Mouse (Mus musculus): ENCODE data around the gene Tnfaip8l1.

Tnfaip8l1 gene

GRCm38 (mm10) chr17:56175416-56175815 lies 13.1 kb downstream of the Tnfaip8l1 start:
- no peak for DNase-seq (ENCODE audit: low read depth, low spot score)

GRCm38 (mm10) chr17:56182975-56183657 lies 20.8 kb downstream of the Tnfaip8l1 start:
- DNase-seq (ENCODE audit: low read depth, low spot score) = no peak

- DNase-seq (ENCODE audit: low read depth, low spot score) = peak; percentile 93
These were observed 21.4 kb downstream of the Tnfaip8l1 start, which contains the start of gene Mydgf for GRCm38 (mm10) chr17:56183658-56184103. Gene Mydgf, minus strand, starts transcription at chr17:56183920.

- peak; percentile 70 for DNase-seq (ENCODE audit: low read depth, low spot score)
These were observed 23.2 kb downstream of the Tnfaip8l1 start for GRCm38 (mm10) chr17:56185281-56186141.

GRCm38 (mm10) chr17:56191266-56191665 lies 29.0 kb downstream of the Tnfaip8l1 start:
- no peak for DNase-seq (ENCODE audit: low read depth, low spot score)

- DNase-seq (ENCODE audit: low read depth, low spot score) = no peak
These were observed 32.1 kb downstream of the Tnfaip8l1 start for GRCm38 (mm10) chr17:56194357-56194756.

GRCm38 (mm10) chr17:56194765-56195164 lies 32.5 kb downstream of the Tnfaip8l1 start:
- no peak for DNase-seq (ENCODE audit: low read depth, low spot score)

GRCm38 (mm10) chr17:56196860-56197259 lies 34.6 kb downstream of the Tnfaip8l1 start:
- no peak for DNase-seq (ENCODE audit: low read depth, low spot score)

- DNase-seq (ENCODE audit: low read depth, low spot score) = no peak
These were observed 38.3 kb downstream of the Tnfaip8l1 start for GRCm38 (mm10) chr17:56200586-56200985.

- no peak for DNase-seq (ENCODE audit: low read depth, low spot score)
These were observed 39.4 kb downstream of the Tnfaip8l1 start for GRCm38 (mm10) chr17:56201642-56202041.

- DNase-seq (ENCODE audit: low read depth, low spot score) = no peak
These were observed 40.2 kb downstream of the Tnfaip8l1 start for GRCm38 (mm10) chr17:56202476-56202875.

- DNase-seq (ENCODE audit: low read depth, low spot score) = no peak
These were observed 41.5 kb downstream of the Tnfaip8l1 start for GRCm38 (mm10) chr17:56203729-56204128.

GRCm38 (mm10) chr17:56206276-56206884 lies 44.1 kb downstream of the Tnfaip8l1 start:
- no peak for DNase-seq (ENCODE audit: low read depth, low spot score)

- no peak for DNase-seq (ENCODE audit: low read depth, low spot score)
These were observed 44.9 kb downstream of the Tnfaip8l1 start for GRCm38 (mm10) chr17:56206986-56207674.

- no peak for DNase-seq (ENCODE audit: low read depth, low spot score)
These were observed 45.8 kb downstream of the Tnfaip8l1 start for GRCm38 (mm10) chr17:56207963-56208530.

- DNase-seq (ENCODE audit: low read depth, low spot score) = no peak
These were observed 46.5 kb downstream of the Tnfaip8l1 start for GRCm38 (mm10) chr17:56208821-56209220.

- no peak for DNase-seq (ENCODE audit: low read depth, low spot score)
These were observed 48.8 kb downstream of the Tnfaip8l1 start for GRCm38 (mm10) chr17:56211090-56211489.

GRCm38 (mm10) chr17:56212676-56213075 lies 50.4 kb downstream of the Tnfaip8l1 start:
- DNase-seq (ENCODE audit: low read depth, low spot score) = no peak

- DNase-seq (ENCODE audit: low read depth, low spot score) = no peak
These were observed 52.0 kb downstream of the Tnfaip8l1 start for GRCm38 (mm10) chr17:56214229-56214628.

GRCm38 (mm10) chr17:56217670-56218069 lies 55.4 kb downstream of the Tnfaip8l1 start:
- DNase-seq (ENCODE audit: low read depth, low spot score) = no peak

All from skeletal muscle tissue, adult 2 months (tissue).